Mouse (Mus musculus) naive thymus-derived CD4-positive, alpha-beta T cell, adult 2 months (primary cell): ENCODE data around the gene Cabp2.
"Not testable (repeated sequence)": the region's sequence is repeated elsewhere in the genome, so short reads cannot be mapped to it uniquely, and the experiment has no call there.

Experiments
- DNase-seq: peaks from one replicate; pipeline ENCODE4 v3.0.0-alpha.2; 2011; ENCODE audit warnings: low read depth

Cabp2 gene

DNA sequence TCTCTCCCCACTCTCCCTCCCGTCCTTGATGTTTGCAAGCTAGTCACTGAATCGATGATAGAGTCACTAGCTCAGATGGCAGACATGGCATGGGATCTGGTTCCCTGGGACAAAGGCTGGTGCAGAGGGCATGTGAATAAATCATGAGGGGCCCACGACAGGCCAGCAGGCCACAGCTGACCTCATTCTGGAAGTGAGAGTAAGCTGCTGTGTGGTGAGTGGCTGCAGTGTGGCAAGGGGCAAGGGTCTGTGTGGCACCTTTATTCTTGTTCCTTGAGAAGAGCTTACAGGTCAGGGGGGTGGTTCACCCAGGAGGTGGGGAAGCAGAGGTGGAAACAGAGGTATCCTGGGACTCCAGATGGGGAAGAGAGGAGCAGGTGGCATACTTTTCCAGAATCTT lies at the start of gene Cabp2:
TSS of gene Cabp2 (plus strand) at position 185 of the 400 bp plus-strand sequence.
- no peak for DNase-seq

DNA sequence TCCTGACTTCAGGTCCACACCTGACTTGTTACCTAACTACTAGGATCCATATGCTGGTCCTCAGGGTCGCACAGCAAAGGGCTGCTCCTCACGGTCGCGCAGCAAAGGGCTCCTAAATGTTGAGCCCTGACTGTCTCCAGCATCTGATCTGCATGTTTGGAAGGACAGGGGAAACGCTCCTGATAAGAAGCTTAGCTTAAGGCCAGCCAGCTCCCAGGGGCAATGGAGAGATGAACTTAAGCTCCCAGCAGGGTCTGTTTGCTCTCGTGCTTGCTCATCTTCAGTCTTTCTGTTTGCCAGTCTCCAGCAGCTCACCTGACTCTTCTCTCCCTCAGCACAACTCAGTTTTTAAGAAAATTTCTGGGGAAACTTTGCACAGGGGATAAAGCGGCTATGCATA lies 48.7 kb upstream of the Cabp2 start:
- DNase-seq: no peak

DNA sequence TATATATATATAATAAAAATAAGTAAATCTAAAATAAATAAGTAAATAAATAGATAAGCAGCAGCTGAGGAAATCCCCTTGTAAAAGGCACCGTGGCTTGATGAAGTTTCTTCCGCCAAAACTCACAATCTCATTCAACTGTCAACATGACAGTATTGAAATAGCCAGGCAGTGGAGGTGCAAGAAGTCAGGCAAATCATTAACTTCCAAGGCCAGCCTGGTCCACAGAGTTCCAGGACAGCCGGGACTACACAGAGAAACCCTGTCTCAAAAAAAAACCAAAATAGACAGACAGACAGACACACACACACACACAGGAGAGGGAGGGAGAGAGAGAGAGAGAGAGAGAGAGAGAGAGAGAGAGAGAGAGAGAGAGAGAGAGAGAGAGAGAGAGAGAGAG lies 48.1 kb upstream of the Cabp2 start:
- no peak for DNase-seq

DNA sequence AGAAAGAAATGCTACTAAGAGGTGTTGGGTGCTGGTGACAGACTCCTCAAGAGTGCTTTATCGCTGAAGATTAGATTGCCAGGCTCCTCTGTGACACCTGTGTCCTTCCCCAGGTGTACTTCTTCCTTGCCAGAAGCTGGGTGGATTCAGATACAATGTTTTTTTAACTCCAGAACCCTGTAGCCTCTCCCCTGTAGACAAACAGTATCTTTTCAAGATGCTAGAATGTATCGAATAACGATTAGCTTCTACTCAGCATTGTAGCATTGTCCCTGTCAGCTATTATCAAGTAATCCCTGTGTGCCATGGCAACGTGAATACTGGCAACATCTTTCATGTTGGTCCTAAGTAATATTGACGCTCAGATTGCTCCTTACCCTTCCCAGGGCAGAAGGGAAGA lies 47.6 kb upstream of the Cabp2 start:
- no peak for DNase-seq

DNA sequence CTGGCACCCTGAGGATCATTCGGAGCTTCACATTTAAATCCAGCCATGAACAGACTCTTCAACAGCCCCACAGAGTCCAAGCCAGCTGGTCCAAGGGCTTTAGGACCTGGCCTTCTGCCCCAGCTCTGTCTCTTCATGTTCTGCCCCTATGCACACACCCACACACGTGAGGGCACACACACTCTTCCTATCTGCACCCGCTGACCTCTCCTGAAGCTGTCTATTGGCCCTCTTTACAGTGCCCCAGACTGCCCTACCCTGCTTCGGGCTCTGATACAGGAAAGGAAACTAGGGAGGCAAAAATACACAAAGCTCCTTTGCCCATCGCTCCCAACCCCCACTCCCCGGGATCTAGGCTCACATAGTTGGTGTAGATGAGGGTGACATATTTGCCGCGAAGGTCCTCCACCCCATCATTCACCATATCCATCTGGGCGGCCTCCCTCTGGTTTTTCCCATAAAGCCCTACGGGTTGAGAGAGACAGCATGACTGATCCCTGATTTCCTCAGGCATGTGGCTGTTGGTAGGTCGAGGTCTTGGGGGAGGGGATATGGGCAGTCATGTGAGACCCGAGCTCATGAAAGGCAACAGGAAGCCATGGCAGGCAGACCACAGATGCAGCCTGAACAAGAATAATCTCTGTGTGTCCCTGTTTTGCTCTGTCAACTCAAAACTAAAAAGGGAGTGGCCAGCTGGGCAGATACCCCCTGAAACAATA lies 44.9 kb upstream of the Cabp2 start:
- no peak for DNase-seq

DNA sequence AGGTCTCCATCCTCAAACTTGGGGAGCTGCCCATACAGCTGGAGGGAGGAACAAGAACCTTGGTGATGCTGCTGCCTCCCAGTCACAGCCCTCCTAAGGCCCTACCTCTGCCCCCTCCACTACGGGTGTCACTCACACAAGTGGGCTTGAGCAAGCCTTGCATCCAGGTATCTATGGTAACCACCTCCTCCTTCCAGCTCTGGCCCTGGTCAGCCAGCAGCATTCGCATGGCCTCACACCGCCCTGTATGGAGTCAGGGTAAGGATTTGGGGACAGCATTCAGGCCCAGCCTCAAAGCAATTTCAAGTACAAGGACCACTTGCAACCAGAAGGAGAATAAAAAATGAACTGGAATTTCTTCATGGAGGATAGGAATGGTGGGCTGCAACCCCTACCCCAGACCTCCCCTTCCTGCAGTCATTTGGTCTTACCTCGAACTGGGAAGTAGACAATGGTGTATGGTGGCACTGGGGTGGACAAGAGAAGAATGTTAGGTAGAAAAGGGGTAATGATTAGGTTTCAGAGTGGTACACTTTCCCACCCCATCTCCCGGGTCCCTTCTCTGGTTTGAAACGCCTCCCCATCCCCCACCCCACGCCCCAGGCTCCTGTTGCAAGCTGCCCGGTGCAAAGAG lies 44.1 kb upstream of the Cabp2 start:
- DNase-seq: not testable (repeated sequence)

DNA sequence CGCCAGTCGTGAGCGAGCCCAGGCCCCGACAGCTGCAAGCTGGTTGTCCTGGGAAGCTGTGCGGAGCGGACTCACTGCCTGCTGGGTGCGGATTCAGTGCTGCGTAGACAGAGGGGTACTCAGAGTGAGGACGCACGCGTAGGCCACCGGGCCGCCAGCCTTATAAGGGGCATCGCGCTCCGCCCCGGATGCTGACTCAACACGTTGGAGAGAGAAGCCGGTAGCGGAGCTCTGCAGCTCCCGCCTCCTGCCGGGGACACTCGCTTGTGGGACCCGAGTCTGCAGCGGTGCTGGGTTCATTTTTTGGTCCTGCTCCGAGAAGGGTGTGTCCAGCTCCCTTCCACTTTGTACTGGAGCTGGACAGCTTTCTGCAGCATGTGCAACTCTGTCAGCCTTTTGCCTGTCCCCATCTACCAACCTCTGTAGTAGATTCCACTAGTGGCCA lies 43.6 kb upstream of the Cabp2 start, which contains the start of gene Gstp1:
TSS of gene Gstp1 (minus strand) at position 198 of the 445 bp plus-strand sequence.
- DNase-seq: peak; percentile 90

DNA sequence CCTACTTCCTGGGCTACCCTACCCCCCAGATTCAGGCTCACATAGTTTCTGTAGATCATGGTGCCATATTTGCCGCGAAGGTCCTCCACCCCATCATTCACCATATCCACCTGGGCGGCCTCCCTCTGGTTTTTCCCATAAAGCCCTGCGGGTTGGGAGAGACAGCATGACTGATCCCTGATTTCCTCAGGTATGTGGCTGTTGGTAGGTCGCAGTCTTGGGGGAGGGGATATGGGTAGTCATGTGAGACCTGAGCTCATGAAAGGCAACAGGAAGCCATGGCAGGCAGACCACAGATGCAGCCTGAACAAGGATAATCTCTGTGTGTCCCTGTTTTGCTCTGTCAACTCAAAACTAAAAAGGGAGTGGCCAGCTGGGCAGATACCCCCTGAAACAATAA lies 40.4 kb upstream of the Cabp2 start:
- not testable (repeated sequence) for DNase-seq

DNA sequence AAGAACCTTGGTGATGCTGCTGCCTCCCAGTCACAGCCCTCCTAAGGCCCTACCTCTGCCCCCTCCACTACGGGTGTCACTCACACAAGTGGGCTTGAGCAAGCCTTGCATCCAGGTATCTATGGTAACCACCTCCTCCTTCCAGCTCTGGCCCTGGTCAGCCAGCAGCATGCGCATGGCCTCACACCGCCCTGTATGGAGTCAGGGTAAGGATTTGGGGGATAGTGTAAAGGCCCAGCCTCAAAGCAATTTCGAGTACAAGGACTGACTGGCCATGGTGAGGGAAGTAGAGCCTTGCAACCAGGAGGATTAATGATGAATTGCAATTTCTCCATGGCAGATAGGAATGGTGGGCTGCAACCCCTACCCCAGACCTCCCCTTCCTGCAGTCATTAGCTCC lies 39.9 kb upstream of the Cabp2 start:
- not testable (repeated sequence) for DNase-seq

DNA sequence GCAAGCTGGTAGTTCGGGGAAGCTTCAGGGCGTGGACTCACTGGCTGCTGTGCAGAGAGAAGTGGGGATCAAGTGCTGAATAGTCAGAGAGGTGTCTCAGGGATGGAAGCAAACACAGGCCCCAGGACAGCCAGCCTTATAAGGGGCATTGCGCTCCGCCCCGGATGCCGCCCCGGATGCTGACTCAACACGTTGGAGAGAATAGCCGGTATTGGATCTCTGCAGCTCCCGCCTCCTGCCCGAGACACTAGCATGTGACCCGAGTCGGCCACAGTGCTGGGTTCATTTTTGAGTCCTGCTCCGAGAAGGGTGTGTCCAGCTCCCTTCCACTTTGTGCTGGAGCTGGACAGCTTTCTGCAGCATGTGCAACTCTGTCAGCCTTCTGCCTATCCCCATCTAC lies 39.3 kb upstream of the Cabp2 start:
- DNase-seq: no peak

DNA sequence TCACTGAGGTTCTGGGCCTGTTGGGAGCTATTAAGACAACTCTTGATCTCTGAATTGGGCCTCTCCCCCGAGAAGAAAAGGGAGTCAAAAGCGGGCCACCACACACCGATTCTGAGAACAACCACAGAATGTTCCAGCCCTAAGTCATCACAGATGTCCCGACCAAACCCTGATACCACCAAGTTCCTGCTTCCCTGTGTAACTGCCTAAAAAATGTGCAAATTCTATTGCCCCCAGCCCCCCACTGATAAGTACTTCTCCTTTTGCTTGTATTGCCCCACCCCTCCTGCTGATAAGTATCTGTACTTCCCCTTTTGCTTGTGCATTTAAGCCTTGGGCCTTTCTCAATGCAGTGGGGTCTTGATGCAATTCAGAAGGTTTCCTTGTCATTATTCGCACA lies 37.3 kb upstream of the Cabp2 start:
- DNase-seq: not testable (repeated sequence)

DNA sequence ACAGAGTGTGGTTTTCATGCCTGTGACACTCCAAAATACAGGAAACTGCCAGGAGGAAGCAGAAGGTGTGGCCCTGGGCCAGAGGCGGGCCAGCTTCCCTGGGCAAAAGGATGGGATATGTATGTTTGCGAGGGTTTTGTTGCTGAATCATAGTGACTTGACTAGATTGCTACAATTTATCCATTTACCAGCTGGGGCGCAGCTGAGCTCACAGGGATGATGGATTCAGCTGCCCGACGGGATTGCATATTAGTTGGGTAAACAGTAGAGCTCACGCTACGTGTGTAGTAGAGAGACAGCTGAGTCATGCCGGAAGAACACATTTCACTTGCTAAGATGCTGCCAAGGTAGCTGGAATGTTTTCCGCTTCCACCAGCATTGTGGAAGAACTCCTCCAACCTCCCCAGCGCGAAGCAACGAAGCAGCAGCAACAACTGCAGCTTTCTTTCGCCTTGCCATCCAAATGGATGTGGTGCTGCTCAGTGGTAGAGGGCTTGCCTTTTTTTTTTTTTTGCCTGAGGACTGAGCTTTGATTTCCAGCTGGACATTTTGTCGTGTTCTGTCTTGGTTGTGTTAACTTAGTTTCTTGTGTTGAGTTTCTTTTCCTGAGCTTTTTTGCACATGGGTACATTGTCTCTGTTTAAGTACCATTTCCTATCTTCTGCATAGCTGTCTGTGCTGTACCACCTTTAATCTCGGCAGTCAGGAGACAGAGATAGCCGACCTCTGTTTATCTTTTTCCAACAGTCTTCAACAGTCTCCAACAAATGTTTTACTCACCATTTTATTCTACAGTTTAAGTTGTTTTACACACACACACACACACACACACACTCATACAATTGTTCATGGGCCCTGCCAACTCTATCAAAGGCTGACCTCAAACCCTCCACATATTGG lies 35.2 kb upstream of the Cabp2 start, which contains the start of gene Gstp2:
TSS of gene Gstp2 (minus strand) at position 58 of the 900 bp plus-strand sequence.
- no peak for DNase-seq

DNA sequence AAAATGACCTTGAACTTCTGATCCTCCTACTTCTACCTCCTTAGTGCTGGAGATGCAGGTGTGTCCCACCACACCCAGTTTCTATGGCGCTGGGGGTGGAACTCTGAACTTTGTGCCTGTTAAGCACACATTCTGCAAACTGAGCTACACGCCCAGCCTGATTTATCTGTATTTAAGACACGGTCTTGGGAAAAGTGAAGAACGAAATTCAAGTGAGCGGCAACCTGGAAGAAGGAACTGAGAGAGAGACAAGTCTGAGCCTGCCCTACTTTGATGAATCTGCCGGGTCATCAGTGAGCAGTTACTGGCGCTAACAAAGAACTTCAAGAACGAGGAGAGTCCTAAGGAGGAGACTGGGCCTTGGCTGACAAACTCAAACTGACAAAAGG lies 34.5 kb upstream of the Cabp2 start:
- DNase-seq: no peak

DNA sequence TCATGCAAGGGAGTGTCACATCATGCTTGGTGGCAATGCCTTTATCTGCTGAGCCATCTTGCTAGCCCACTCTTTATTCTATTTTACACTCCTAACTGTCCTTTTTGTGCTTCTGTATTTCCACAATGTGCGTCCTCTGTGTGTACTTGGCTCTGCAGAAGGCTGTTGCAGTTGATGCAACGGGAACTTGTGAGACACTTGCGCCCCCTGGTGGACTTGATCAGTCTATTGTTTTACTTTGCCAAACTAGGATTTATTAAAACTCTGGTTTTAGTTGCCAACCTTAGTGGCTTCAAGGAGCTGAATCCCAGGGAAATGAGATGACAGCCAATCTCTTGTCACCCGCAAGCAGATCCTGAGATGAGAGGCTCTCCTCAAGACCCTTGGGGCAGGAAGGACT lies 33.5 kb upstream of the Cabp2 start:
- peak; percentile 93 for DNase-seq

DNA sequence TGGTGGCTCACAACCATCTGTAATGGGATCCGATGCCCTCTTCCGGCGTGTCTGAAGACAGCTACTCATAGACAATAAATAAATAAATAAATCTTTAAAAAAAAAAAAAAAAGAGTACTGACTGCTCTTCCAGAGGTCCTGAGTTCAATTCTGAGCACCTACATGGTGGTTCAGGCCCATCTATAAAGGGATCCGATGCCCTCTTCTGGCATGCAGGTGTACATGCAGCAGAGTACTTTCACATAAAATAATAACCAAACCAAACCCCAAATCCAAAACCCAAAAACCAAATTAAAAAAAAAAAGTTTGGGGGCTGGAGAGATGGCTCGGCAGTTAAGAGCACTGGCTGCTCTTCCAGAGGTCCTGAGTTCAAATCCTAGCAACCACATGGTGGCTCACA lies 32.3 kb upstream of the Cabp2 start:
- DNase-seq: not testable (repeated sequence)

DNA sequence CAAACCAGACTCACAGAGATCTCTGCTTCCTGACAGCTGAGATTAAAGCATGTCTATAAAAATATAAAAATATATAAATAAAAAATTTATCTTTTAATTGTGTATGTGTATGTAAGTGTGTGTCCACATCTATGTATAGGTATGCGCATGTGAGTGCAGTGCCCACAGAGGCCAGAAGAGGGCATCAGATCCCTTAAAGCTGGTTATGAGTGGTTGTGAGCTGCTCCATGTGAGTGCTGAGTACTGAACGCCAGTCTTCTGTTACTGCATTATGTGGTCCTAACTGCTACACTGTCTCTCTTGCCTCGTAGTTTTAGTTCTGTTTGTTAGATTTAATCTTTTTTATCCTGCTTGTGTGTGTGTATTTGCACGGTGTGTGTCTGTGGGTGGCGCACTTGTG lies 30.4 kb upstream of the Cabp2 start:
- peak; percentile 40 for DNase-seq

DNA sequence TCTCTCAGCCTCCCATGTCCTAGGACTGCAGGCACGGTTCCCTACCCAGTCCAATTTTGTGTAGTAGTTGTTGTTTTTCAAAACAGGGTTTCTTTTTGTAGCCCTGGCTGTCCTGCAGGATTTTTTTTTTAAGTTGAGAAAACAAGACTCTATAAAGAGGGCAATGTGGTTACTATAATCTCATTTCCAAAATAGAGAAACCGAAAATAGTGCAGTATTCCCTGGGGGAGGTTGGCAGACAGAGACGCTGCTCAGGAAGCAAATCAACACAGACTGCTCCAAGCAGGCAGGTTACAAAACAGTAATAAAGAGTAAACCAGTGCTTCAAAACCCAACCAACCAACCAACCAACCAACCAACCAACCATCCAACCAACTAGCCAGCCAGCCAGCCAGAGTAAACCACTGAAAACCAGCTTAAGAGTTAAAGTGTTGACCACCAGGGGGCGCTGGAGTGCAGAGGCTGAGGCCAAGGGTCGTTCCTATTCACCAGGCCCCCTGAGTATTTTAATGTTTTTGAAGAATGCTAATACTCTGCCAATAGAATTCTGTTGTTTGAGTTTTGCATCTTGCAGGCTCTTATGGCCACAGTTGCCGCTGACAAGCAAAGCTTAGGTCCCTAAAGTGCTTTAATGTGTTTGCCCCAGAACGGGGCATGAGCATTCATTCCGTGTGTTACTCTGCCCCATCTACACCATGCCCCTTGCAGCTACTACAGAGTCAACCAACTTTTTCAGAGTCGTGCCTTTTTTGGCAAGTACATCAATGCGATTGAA lies 29.4 kb upstream of the Cabp2 start:
- DNase-seq: peak; percentile 85

DNA sequence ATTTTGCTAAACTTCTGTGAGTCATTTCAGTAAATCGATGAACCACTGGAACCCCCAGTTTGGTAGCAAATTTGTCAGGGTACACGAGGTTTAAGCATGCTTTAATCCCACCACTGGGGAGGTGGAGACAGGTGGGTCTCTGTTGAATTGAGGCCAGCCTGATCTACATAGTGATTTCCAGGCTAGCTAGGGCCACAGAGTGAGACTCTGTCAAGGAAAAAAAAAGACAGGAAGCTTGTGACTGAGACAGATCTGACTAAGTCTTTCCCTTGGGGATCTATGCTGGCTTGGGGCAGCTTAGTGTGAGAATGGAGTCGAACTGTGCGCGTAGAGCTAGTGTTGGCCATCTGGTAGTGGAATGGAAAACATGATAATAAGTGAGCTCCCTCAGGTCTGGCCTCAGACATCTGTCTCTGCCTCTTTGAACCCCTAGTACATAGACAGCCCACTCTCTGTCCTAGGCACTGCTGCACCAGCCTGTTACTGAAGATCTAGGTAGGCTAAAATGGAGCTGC lies 28.8 kb upstream of the Cabp2 start:
- DNase-seq: no peak

DNA sequence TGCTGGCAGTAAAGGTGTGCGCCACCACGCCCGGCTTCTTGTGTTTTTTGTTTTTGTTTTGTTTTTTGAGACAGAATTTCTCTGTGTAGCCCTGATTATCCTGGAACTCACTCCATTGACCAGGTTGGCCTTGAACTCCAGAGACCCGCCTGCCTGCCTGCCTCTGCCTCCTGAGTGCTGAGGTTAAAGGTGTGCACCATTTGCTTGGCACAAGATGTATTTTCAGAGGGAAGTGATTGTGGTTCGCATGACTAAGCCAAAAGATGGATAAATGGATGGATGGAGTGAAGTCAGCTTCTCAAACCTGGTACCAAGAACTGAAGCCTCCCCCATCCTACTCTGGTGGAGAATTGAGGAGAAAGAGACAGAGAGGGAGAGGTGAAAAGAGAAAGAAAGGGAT lies 26.8 kb upstream of the Cabp2 start:
- DNase-seq: no peak

DNA sequence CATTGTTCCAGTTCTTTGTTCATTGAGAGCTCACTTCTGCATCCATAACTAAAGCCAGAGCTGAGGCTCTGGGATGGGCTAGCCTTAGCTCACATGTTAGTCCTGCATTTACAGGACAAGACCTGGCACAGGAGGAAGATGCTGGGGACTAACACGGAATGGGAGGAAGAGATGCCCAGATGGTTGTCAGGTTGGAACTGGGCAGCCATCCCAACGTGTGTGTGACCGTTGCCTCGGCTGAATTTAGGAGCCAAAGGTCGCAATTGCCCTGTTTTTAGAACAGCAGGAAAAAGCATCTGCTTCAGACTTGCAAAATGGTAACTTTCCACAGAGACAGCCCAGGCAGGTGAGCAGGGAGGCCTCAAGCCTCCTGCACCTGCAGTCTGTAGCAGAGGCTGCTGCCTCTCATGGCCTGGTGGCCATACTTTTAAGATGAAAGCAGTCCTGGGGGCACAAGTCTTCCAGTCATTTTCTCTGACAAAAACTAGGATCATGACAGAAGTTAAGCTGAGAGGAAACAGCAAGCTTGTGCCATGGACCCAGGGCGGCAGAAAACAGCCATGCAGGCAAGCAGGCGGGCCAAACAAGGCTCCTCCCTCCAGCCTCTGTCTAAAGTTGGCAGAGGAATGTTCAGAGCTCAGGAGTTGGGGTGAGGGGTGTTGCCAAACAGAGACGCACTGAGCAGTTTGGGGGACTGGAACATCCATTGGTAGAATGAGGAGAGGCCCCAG lies 26.0 kb upstream of the Cabp2 start:
- DNase-seq: no peak
